Mouse (Mus musculus) gastrocnemius, postnatal 14 days (tissue): ENCODE measurements at regions not wholly inside any gene's neighbourhood (a gene's known extent, or its start where the extent isn't known, plus 50 kb on each side); places are given as distances from the start of the nearest gene placed in this dataset.

Experiments
- DNase-seq: peaks from one replicate; pipeline ENCODE4 v3.0.0; 2021; ENCODE audit warnings: mixed read lengths
- intact Hi-C: fragments of 180-260 bp; cut with DNase I; formaldehyde crosslinking; loops from one replicate; pipeline ENCODE4 v1.15.1; 2025; ENCODE audit warnings: low total_unique reads

- intact Hi-C loops: no loop called here
- DNase-seq: no peak
Measured at GRCm38 (mm10) chr14:16181822-16182221, 67.3 kb upstream of the Ngly1 start.

- intact Hi-C loops: no loop called here
- DNase-seq: no peak
Measured at GRCm38 (mm10) chr14:16185246-16185645, 63.8 kb upstream of the Ngly1 start.
